Mouse (Mus musculus): ENCODE measurements around the gene Pdss2. TPM values are rescaled to one million over a fixed set of nuclear protein-coding genes. Genes with fewer than 3 reads are reported as not detected.

The Pdss2 gene
- polyA plus RNA-seq, 2 experiments = 4.4 to 4.7 TPM

GRCm38 (mm10) chr10:43323386-43323785 lies 102.1 kb downstream of the Pdss2 start:
- H3K27me3 ChIP-seq (ENCODE audit: control insufficient read depth, insufficient read depth, low read length) = no peaks in the 10 kb centered on the region
- H3K4me3 ChIP-seq (ENCODE audit: insufficient read depth in 1 of 2, low read depth in 2 of 2, low read length in 2 of 2) = no peak overlapping the region
- no peak overlapping the region for H3K9ac ChIP-seq (replicated peaks)
- WGBS (ENCODE audit: insufficient replicate concordance) = 24% methylated on average over 8 of the region's 8 CpGs
- no peak for TF ChIP-seq EP300 (IDR thresholded peaks at IDR 0.05; ENCODE audit: low read depth)
- TF ChIP-seq CTCF (IDR thresholded peaks at IDR 0.05; ENCODE audit: low read depth) = no peak
- no peaks in the 10 kb centered on the region for H3K36me3 ChIP-seq (replicated peaks; ENCODE audit: control insufficient read depth, insufficient read depth, low read depth)
- ATAC-seq (ENCODE audit: insufficient read depth) (no peak), DNase-seq (ENCODE audit: low read depth in 3 of 3, low spot score in 3 of 3) (no peak)
- H3K4me2 ChIP-seq (ENCODE audit: low read depth) = no peak overlapping the region
- peaks cover 0 to 4% of the 10 kb centered on the region in 2 experiments; a peak in 1 of 4 replicates for H3K4me1 ChIP-seq (replicated peaks; ENCODE audit: control insufficient read depth in 2 of 2, insufficient read depth in 2 of 2, low read length in 1 of 2)
- H3K27ac ChIP-seq = no peak overlapping the region
- no peaks in the 10 kb centered on the region for H3K9me3 ChIP-seq (ENCODE audit: control insufficient read depth, low read length)

GRCm38 (mm10) chr10:43329813-43330212 lies 108.5 kb downstream of the Pdss2 start:
- no peaks in the 10 kb centered on the region for H3K9me3 ChIP-seq (ENCODE audit: control insufficient read depth, low read length)
- H3K4me2 ChIP-seq (ENCODE audit: low read depth) = no peak overlapping the region
- DNase-seq (ENCODE audit: low read depth in 3 of 3, low spot score in 3 of 3) (no peak), ATAC-seq (ENCODE audit: insufficient read depth) (no peak)
- H3K27ac ChIP-seq = no peak overlapping the region
- no peak overlapping the region for H3K4me3 ChIP-seq (ENCODE audit: insufficient read depth in 1 of 2, low read depth in 2 of 2, low read length in 2 of 2)
- H3K9ac ChIP-seq (replicated peaks) = no peak overlapping the region
- H3K36me3 ChIP-seq (replicated peaks; ENCODE audit: control insufficient read depth, insufficient read depth, low read depth) = no peaks in the 10 kb centered on the region
- 69% methylated on average over 5 of the region's 5 CpGs for WGBS (ENCODE audit: insufficient replicate concordance)
- H3K4me1 ChIP-seq (replicated peaks; ENCODE audit: control insufficient read depth in 2 of 2, insufficient read depth in 2 of 2, low read length in 1 of 2) = peaks cover 0 to 13% of the 10 kb centered on the region in 2 experiments; a peak in 2 of 4 replicates
- TF ChIP-seq EP300 (IDR thresholded peaks at IDR 0.05; ENCODE audit: low read depth) = no peak
- no peak for TF ChIP-seq CTCF (IDR thresholded peaks at IDR 0.05; ENCODE audit: low read depth)
- H3K27me3 ChIP-seq (ENCODE audit: control insufficient read depth, insufficient read depth, low read length) = no peaks in the 10 kb centered on the region

GRCm38 (mm10) chr10:43330691-43331090 lies 109.4 kb downstream of the Pdss2 start:
- Histone ChIP-seq H3K9me3 (ENCODE audit: control insufficient read depth, low read length) (no peaks in the 10 kb centered on the region), H3K9ac (replicated peaks) (no peak overlapping the region), H3K4me1 (replicated peaks; ENCODE audit: control insufficient read depth in 2 of 2, insufficient read depth in 2 of 2, low read length in 1 of 2) (peaks cover 0 to 13% of the 10 kb centered on the region in 2 experiments; a peak in 2 of 4 replicates), H3K4me2 (ENCODE audit: low read depth) (no peak overlapping the region), H3K27me3 (ENCODE audit: control insufficient read depth, insufficient read depth, low read length) (no peaks in the 10 kb centered on the region), H3K27ac (no peak overlapping the region), H3K36me3 (replicated peaks; ENCODE audit: control insufficient read depth, insufficient read depth, low read depth) (no peaks in the 10 kb centered on the region), H3K4me3 (ENCODE audit: insufficient read depth in 1 of 2, low read depth in 2 of 2, low read length in 2 of 2) (no peak overlapping the region)
- DNase-seq (ENCODE audit: low read depth in 3 of 3, low spot score in 3 of 3) (no peak), ATAC-seq (ENCODE audit: insufficient read depth) (no peak)
- WGBS (ENCODE audit: insufficient replicate concordance) = 17% methylated on average over 4 of the region's 4 CpGs
- no peak for TF ChIP-seq EP300 (IDR thresholded peaks at IDR 0.05; ENCODE audit: low read depth)
- TF ChIP-seq CTCF (IDR thresholded peaks at IDR 0.05; ENCODE audit: low read depth) = no peak

GRCm38 (mm10) chr10:43331931-43332701 lies 110.8 kb downstream of the Pdss2 start:
- Histone ChIP-seq H3K27me3 (ENCODE audit: control insufficient read depth, insufficient read depth, low read length) (no peaks in the 10 kb centered on the region), H3K36me3 (replicated peaks; ENCODE audit: control insufficient read depth, insufficient read depth, low read depth) (no peaks in the 10 kb centered on the region), H3K4me3 (ENCODE audit: insufficient read depth in 1 of 2, low read depth in 2 of 2, low read length in 2 of 2) (no peak overlapping the region), H3K27ac (no peak overlapping the region), H3K9me3 (ENCODE audit: control insufficient read depth, low read length) (no peaks in the 10 kb centered on the region), H3K4me2 (ENCODE audit: low read depth) (no peak overlapping the region), H3K4me1 (replicated peaks; ENCODE audit: control insufficient read depth in 2 of 2, insufficient read depth in 2 of 2, low read length in 1 of 2) (peaks cover 0 to 16% of the 10 kb centered on the region in 2 experiments; a peak in 2 of 4 replicates), H3K9ac (replicated peaks) (no peak overlapping the region)
- WGBS (ENCODE audit: insufficient replicate concordance) = 56% methylated on average over 15 of the region's 15 CpGs
- ATAC-seq (ENCODE audit: insufficient read depth) (no peak), DNase-seq (ENCODE audit: low read depth in 3 of 3, low spot score in 3 of 3) (no peak)
- TF ChIP-seq CTCF (IDR thresholded peaks at IDR 0.05; ENCODE audit: low read depth) = no peak
- TF ChIP-seq EP300 (IDR thresholded peaks at IDR 0.05; ENCODE audit: low read depth) = no peak

- peaks cover 0 to 9% of the 10 kb centered on the region in 2 experiments; a peak in 2 of 4 replicates for H3K4me1 ChIP-seq (replicated peaks; ENCODE audit: control insufficient read depth in 2 of 2, insufficient read depth in 2 of 2, low read length in 1 of 2)
- no peak overlapping the region for H3K4me2 ChIP-seq (ENCODE audit: low read depth)
- H3K9me3 ChIP-seq (ENCODE audit: control insufficient read depth, low read length) = no peaks in the 10 kb centered on the region
- H3K27ac ChIP-seq = no peak overlapping the region
- H3K36me3 ChIP-seq (replicated peaks; ENCODE audit: control insufficient read depth, insufficient read depth, low read depth) = no peaks in the 10 kb centered on the region
- no peak overlapping the region for H3K4me3 ChIP-seq (ENCODE audit: insufficient read depth in 1 of 2, low read depth in 2 of 2, low read length in 2 of 2)
- TF ChIP-seq EP300 (IDR thresholded peaks at IDR 0.05; ENCODE audit: low read depth) (no peak), CTCF (IDR thresholded peaks at IDR 0.05; ENCODE audit: low read depth) (no peak)
- DNase-seq (ENCODE audit: low read depth in 3 of 3, low spot score in 3 of 3) = no peak
- no peaks in the 10 kb centered on the region for H3K27me3 ChIP-seq (ENCODE audit: control insufficient read depth, insufficient read depth, low read length)
- no peak for ATAC-seq (ENCODE audit: insufficient read depth)
- no peak overlapping the region for H3K9ac ChIP-seq (replicated peaks)
- 63% methylated on average over 4 of the region's 4 CpGs for WGBS (ENCODE audit: insufficient replicate concordance)
These were observed 114.6 kb downstream of the Pdss2 start for GRCm38 (mm10) chr10:43335874-43336273.

All from liver, embryonic 14.5 days (tissue).